Mouse (Mus musculus) C2C12 (cell line): Measurements from ENCODE around the gene Ppat. TPM values are rescaled to one million over a fixed set of nuclear protein-coding genes. Genes with fewer than 3 reads are reported as not detected.
"Not testable (repeated sequence)": the region's sequence is repeated elsewhere in the genome, so short reads cannot be mapped to it uniquely, and the experiment has no call there.

Source experiments
- H3K27me3 ChIP-seq: one replicate; pipeline ENCODE4 v1.6.1; 2011; ENCODE audit not compliant: control insufficient read depth, insufficient read depth, insufficient read length
- H3K36me3 ChIP-seq: one replicate; pipeline ENCODE4 v1.6.1; 2011; ENCODE audit not compliant: control insufficient read depth, insufficient read depth
- H3K4me3 ChIP-seq: one replicate; pipeline ENCODE4 v1.5.1; 2011; ENCODE audit warnings: mild to moderate bottlenecking, control low read depth; ENCODE audit not compliant: poor library complexity, insufficient read depth, severe bottlenecking
- H3K79me2 ChIP-seq: one replicate; pipeline ENCODE4 v1.6.1; 2011; ENCODE audit not compliant: control insufficient read depth, insufficient read depth
- H3K79me3 ChIP-seq: one replicate; pipeline ENCODE4 v1.6.1; 2011; ENCODE audit warnings: low read depth, control low read depth
- H3ac ChIP-seq: one replicate; pipeline ENCODE3; 2011; ENCODE audit warnings: low read depth; ENCODE audit not compliant: control insufficient read depth, insufficient read length
- CEBPB ChIP-seq: IDR thresholded peaks from one replicate; pipeline ENCODE4 v1.6.1; 2011; ENCODE audit warnings: low read depth, mild to moderate bottlenecking, control low read depth, moderate library complexity
- CTCF ChIP-seq: IDR thresholded peaks from one replicate; pipeline ENCODE4 v1.5.1; 2011; ENCODE audit not compliant: control insufficient read depth, insufficient read depth, insufficient read length
- FOSL1 ChIP-seq: IDR thresholded peaks from one replicate; pipeline ENCODE4 v1.8.0; 2011; ENCODE audit warnings: mild to moderate bottlenecking, low read length; ENCODE audit not compliant: poor library complexity, insufficient read depth, severe bottlenecking
- MAX ChIP-seq: IDR thresholded peaks from one replicate; pipeline ENCODE4 v1.6.1; 2011; ENCODE audit warnings: mild to moderate bottlenecking, control low read depth
- MYOD1 ChIP-seq: IDR thresholded peaks from one replicate; pipeline ENCODE4 v1.6.1; 2011; ENCODE audit warnings: low read depth; ENCODE audit not compliant: control insufficient read depth, insufficient read length
- MYOG ChIP-seq: IDR thresholded peaks from one replicate; pipeline ENCODE4 v1.6.1; 2011; ENCODE audit not compliant: control insufficient read depth, insufficient read length; ENCODE audit errors: extremely low read depth
- USF1 ChIP-seq: IDR thresholded peaks from one replicate; pipeline ENCODE4 v1.6.1; 2011; ENCODE audit warnings: low read depth, mild to moderate bottlenecking, control low read depth, moderate library complexity
- polyA plus RNA-seq: library from polyadenylated mRNA; unstranded; fragments of >200 nt; fragmentation: generic; extraction: Trizol; gene quantifications from one replicate; pipeline ENCODE4 v1.2.1, GENCODE M21; 2012; ENCODE audit warnings: missing spikeins

The Ppat gene
- polyA plus RNA-seq, 1 experiment: 19.5 TPM

DNA sequence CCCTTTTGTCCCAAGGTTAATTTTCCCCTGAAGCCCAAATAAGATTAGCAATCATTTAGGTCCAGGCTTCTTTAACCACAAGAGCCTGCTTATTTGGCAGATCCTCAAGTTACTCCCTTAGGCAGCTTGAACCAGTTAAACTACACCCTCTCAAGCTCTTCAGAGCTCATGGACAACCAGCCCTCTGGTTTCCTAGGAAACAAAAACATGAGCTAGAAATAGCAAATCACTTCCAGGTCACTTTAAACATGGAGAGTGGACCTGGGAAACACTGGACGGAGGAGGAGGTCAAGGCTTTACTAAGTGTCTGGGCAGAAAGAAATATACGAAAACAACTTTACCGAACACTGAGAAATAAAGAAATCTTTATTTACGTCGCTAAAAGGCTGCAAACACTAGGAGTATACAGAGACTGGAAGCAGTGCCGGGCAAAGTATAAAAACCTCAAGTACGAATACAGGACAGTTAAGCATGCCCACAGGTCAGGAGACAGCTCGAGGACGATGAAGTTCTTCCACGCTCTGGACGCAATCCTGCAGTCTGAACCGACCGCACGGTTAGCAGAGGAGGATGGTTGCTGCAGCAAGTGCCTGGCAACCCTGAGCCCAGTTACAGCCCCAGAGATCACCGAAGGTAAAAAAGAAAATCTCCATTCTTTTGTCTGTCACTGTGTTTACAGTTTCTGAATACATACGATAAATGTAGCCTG, 23.1 kb downstream of the Ppat start:
- Histone ChIP-seq H3K79me3 (peaks cover 38% of the 10 kb centered on the region), H3K36me3 (peaks cover 29% of the 10 kb centered on the region), H3K4me3 (no peak overlapping the region), H3ac (no peak overlapping the region), H3K27me3 (no peaks in the 10 kb centered on the region), H3K79me2 (peaks cover 65% of the 10 kb centered on the region)
- TF ChIP-seq MYOD1 (no peak), CEBPB (no peak), CTCF (no peak), FOSL1 (no peak), MAX (no peak), USF1 (no peak), MYOG (no peak)

DNA sequence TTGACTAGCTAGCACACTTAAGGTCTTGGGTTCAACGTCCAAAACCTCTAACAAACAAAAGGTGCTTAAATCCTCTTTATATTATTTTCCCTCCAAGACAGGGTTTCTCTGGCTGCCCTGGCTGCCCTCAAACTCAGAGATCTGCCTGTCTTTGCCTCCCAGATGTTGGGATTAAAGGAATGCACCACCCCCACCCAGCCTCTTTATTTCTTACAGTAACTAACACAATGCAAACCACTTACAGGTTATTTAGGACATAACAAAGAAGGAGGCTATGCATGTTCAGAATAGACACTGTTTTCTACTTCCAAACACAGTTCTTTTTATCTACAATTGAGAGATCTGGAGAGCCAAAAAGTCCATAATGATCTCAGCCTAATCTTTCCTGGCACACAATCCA, 27.1 kb downstream of the Ppat start:
- Histone ChIP-seq H3K4me3 (no peak overlapping the region), H3K36me3 (peaks cover 69% of the 10 kb centered on the region), H3K79me2 (peaks cover 69% of the 10 kb centered on the region), H3ac (no peak overlapping the region), H3K27me3 (no peaks in the 10 kb centered on the region), H3K79me3 (peaks cover 39% of the 10 kb centered on the region)
- TF ChIP-seq MYOG (no peak), MYOD1 (no peak), USF1 (no peak), MAX (no peak), CEBPB (no peak), CTCF (no peak), FOSL1 (no peak)

DNA sequence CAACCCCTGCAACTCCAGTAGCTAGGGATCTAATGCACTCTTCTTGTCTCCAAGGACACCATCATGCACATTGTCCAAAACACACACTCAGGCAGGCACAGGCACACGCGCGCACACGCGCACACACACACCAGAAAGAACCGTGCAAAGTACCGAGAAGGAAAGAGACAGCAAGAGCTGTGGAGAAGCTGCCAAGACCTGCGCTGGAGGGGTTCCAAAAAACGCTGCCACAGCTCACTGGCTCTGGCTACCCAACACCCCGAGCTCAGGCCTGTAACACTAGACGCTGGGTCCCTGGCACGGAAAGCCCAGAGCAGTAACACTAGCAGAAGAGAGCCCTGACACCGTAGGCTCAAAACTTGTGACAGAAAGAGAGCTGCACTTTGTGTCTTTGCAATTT, 27.9 kb downstream of the Ppat start:
- Histone ChIP-seq H3K36me3 (peaks cover 69% of the 10 kb centered on the region), H3K79me3 (peaks cover 32% of the 10 kb centered on the region), H3ac (no peak overlapping the region), H3K27me3 (no peaks in the 10 kb centered on the region), H3K4me3 (no peak overlapping the region), H3K79me2 (peaks cover 60% of the 10 kb centered on the region)
- TF ChIP-seq CEBPB (no peak), MYOD1 (no peak), USF1 (no peak), FOSL1 (no peak), MAX (no peak), MYOG (no peak), CTCF (no peak)

DNA sequence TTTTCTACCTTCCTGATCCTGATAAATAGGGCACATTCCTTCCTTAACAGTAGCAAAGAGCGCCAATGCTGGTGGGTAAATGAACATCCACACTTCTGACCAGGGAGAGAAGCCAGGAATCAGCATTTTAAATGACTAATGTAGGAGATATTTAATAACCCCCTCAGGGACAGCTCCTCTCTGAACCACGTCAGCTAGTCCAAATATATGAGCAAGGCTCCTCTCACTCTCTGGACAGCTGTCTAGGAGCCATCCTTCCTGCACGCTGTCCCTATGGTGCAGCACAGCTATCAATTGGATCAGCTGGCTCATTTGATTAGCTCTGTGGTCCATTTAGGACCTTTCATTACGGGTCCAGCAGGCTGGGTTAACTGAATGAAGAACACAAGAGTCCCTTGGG, 28.5 kb downstream of the Ppat start:
- no peak overlapping the region for H3K4me3 ChIP-seq
- no peaks in the 10 kb centered on the region for H3K27me3 ChIP-seq
- no peak overlapping the region for H3ac ChIP-seq
- H3K36me3 ChIP-seq: peaks cover 74% of the 10 kb centered on the region
- H3K79me3 ChIP-seq: peaks cover 26% of the 10 kb centered on the region
- peaks cover 54% of the 10 kb centered on the region for H3K79me2 ChIP-seq
- TF ChIP-seq MYOG: no peak
- no peak for TF ChIP-seq USF1
- no peak for TF ChIP-seq FOSL1
- no peak for TF ChIP-seq CTCF
- peak; percentile 52 for TF ChIP-seq MYOD1

DNA sequence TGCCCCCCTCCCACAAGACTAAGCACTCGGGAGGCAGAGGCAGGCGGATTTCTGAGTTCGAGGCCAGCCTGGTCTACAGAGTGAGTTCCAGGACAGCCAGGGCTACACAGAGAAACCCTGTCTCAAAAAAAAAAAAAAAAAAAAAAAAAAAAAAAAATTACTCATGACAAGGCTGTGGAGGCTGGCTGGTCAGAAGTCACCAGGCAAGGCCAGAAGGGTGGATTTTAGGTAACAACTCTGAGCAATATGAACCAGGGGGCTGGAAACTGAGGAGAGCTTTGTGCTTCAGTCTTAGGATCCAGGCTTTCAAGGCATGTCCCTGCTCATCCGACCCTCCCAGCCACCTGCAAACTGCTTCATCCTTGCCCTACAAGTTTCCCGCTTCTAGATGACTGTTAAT, 38.9 kb downstream of the Ppat start:
- H3K79me3 ChIP-seq, H3ac ChIP-seq, H3K27me3 ChIP-seq, H3K79me2 ChIP-seq, H3K4me3 ChIP-seq: not testable (repeated sequence)
- H3K36me3 ChIP-seq: peaks cover 41% of the 10 kb centered on the region

DNA sequence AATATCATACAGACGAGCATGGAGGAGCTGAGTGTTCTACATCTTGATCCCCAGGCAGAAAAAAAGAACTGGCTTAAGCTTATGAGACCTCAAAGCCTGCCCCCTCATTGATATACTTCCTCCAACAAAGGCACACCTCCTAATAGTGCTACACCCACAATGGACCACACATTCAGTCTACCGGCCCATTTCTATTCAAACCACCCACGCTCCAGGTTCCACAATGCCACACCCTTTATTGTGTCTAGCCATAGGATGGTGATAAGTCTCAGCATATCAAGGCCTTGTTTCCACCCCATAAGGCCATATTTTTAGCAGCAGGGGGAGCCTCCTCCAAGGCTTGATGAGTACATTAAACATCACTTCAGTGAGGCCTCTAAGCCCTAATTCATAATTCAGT, 40.6 kb downstream of the Ppat start:
- Histone ChIP-seq H3K4me3 (no peak overlapping the region), H3K36me3 (peaks cover 27% of the 10 kb centered on the region), H3ac (no peak overlapping the region), H3K27me3 (no peaks in the 10 kb centered on the region), H3K79me3 (no peaks in the 10 kb centered on the region), H3K79me2 (no peaks in the 10 kb centered on the region)
- no peak for TF ChIP-seq MAX
- TF ChIP-seq CEBPB: no peak
